Mouse (Mus musculus): ENCODE measurements at regions not wholly inside any gene's neighbourhood (a gene's known extent, or its start where the extent isn't known, plus 50 kb on each side); places are given as distances from the start of the nearest gene placed in this dataset.
"Not testable (repeated sequence)": the region's sequence is repeated elsewhere in the genome, so short reads cannot be mapped to it uniquely, and the experiment has no call there.

- Histone ChIP-seq H3K27ac (ENCODE audit: insufficient read depth, low read length) (no peak overlapping the region), H3K4me1 (ENCODE audit: control insufficient read depth, insufficient read depth, insufficient read length) (no peaks in the 10 kb centered on the region), H3K27me3 (ENCODE audit: control insufficient read depth, insufficient read depth, low read length) (no peaks in the 10 kb centered on the region), H3K4me3 (ENCODE audit: extremely low read depth, insufficient read depth, insufficient read length) (no peak overlapping the region), H3K36me3 (ENCODE audit: control insufficient read depth, insufficient read depth, low read length) (no peaks in the 10 kb centered on the region)
- no peak for DNase-seq (ENCODE audit: low read depth in 1 of 2, low spot score in 2 of 2)
- no peak for TF ChIP-seq CTCF (IDR thresholded peaks at IDR 0.05; ENCODE audit: extremely low read depth, insufficient read depth, insufficient read length, insufficient replicate concordance)
- no peak for TF ChIP-seq POLR2A (IDR thresholded peaks at IDR 0.05; ENCODE audit: low read depth, low read length)
Measured at GRCm38 (mm10) chr16:20820939-20821338, 86.6 kb upstream of the Thpo start.

- Histone ChIP-seq H3K27me3 (ENCODE audit: control insufficient read depth, insufficient read depth, low read length) (no peaks in the 10 kb centered on the region), H3K4me3 (ENCODE audit: extremely low read depth, insufficient read depth, insufficient read length) (no peak overlapping the region), H3K27ac (ENCODE audit: insufficient read depth, low read length) (no peak overlapping the region), H3K4me1 (ENCODE audit: control insufficient read depth, insufficient read depth, insufficient read length) (no peaks in the 10 kb centered on the region), H3K36me3 (ENCODE audit: control insufficient read depth, insufficient read depth, low read length) (no peaks in the 10 kb centered on the region)
- WGBS: 83% methylated on average over 3 of the region's 3 CpGs
- DNase-seq (ENCODE audit: low read depth in 1 of 2, low spot score in 2 of 2): no peak
- no peak for TF ChIP-seq CTCF (IDR thresholded peaks at IDR 0.05; ENCODE audit: extremely low read depth, insufficient read depth, insufficient read length, insufficient replicate concordance)
- no peak for TF ChIP-seq POLR2A (IDR thresholded peaks at IDR 0.05; ENCODE audit: low read depth, low read length)
Measured at GRCm38 (mm10) chr16:20819568-20819967, 85.3 kb upstream of the Thpo start.

GRCm38 (mm10) chr16:20818711-20819189, 84.4 kb upstream of the Thpo start:
- no peak overlapping the region for H3K4me3 ChIP-seq (ENCODE audit: extremely low read depth, insufficient read depth, insufficient read length)
- TF ChIP-seq CTCF (IDR thresholded peaks at IDR 0.05; ENCODE audit: extremely low read depth, insufficient read depth, insufficient read length, insufficient replicate concordance) (no peak), POLR2A (IDR thresholded peaks at IDR 0.05; ENCODE audit: low read depth, low read length) (no peak)
- no peak overlapping the region for H3K27ac ChIP-seq (ENCODE audit: insufficient read depth, low read length)
- DNase-seq (ENCODE audit: low read depth in 1 of 2, low spot score in 2 of 2): no peak
- no peaks in the 10 kb centered on the region for H3K4me1 ChIP-seq (ENCODE audit: control insufficient read depth, insufficient read depth, insufficient read length)
- WGBS: 64% methylated on average over 5 of the region's 5 CpGs
- H3K27me3 ChIP-seq (ENCODE audit: control insufficient read depth, insufficient read depth, low read length): no peaks in the 10 kb centered on the region
- no peaks in the 10 kb centered on the region for H3K36me3 ChIP-seq (ENCODE audit: control insufficient read depth, insufficient read depth, low read length)

- Histone ChIP-seq H3K27ac (ENCODE audit: insufficient read depth, low read length) (no peak overlapping the region), H3K4me3 (ENCODE audit: extremely low read depth, insufficient read depth, insufficient read length) (no peak overlapping the region), H3K27me3 (ENCODE audit: control insufficient read depth, insufficient read depth, low read length) (no peaks in the 10 kb centered on the region), H3K4me1 (ENCODE audit: control insufficient read depth, insufficient read depth, insufficient read length) (no peaks in the 10 kb centered on the region), H3K36me3 (ENCODE audit: control insufficient read depth, insufficient read depth, low read length) (no peaks in the 10 kb centered on the region)
- DNase-seq (ENCODE audit: low read depth in 1 of 2, low spot score in 2 of 2): no peak
- no peak for TF ChIP-seq POLR2A (IDR thresholded peaks at IDR 0.05; ENCODE audit: low read depth, low read length)
- no peak for TF ChIP-seq CTCF (IDR thresholded peaks at IDR 0.05; ENCODE audit: extremely low read depth, insufficient read depth, insufficient read length, insufficient replicate concordance)
- WGBS: 91% methylated on average over 2 of the region's 2 CpGs
Measured at GRCm38 (mm10) chr16:20814976-20815375, 80.7 kb upstream of the Thpo start.

- TF ChIP-seq CTCF (IDR thresholded peaks at IDR 0.05; ENCODE audit: extremely low read depth, insufficient read depth, insufficient read length, insufficient replicate concordance) (no peak), POLR2A (IDR thresholded peaks at IDR 0.05; ENCODE audit: low read depth, low read length) (no peak)
- H3K4me1 ChIP-seq (ENCODE audit: control insufficient read depth, insufficient read depth, insufficient read length): no peaks in the 10 kb centered on the region
- DNase-seq (ENCODE audit: low read depth in 1 of 2, low spot score in 2 of 2): no peak
- H3K27ac ChIP-seq (ENCODE audit: insufficient read depth, low read length): no peak overlapping the region
- H3K4me3 ChIP-seq (ENCODE audit: extremely low read depth, insufficient read depth, insufficient read length): no peak overlapping the region
- no peaks in the 10 kb centered on the region for H3K36me3 ChIP-seq (ENCODE audit: control insufficient read depth, insufficient read depth, low read length)
- no peaks in the 10 kb centered on the region for H3K27me3 ChIP-seq (ENCODE audit: control insufficient read depth, insufficient read depth, low read length)
Measured at GRCm38 (mm10) chr16:20814240-20814639, 79.9 kb upstream of the Thpo start.

DNA sequence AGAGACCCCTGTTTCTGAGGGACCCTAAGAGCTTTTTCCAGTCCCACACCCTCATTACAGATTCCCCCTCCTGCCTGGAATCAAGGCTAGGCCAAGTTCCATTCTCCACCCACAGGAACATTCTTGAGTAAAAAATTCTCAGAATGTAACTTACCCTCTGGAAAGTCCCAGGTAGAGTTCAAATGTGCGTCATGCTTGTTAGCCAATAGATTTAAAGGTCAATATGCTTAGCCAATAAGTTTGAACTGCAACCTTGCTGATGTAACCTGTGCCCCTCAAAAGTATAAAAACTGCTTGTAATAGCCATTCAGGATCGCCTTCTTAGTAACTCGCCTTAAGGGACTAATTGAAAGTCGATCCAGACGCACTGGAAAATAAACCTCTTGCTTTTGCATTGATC, 77.7 kb upstream of the Thpo start:
- DNase-seq (ENCODE audit: low read depth in 1 of 2, low spot score in 2 of 2); H3K27ac ChIP-seq (ENCODE audit: insufficient read depth, low read length): not testable (repeated sequence)
- 86% methylated on average over 5 of the region's 5 CpGs for WGBS

GRCm38 (mm10) chr16:20810322-20810721, 76.0 kb upstream of the Thpo start:
- H3K27me3 ChIP-seq (ENCODE audit: control insufficient read depth, insufficient read depth, low read length): no peaks in the 10 kb centered on the region
- no peak for TF ChIP-seq POLR2A (IDR thresholded peaks at IDR 0.05; ENCODE audit: low read depth, low read length)
- TF ChIP-seq CTCF (IDR thresholded peaks at IDR 0.05; ENCODE audit: extremely low read depth, insufficient read depth, insufficient read length, insufficient replicate concordance): no peak
- no peak overlapping the region for H3K27ac ChIP-seq (ENCODE audit: insufficient read depth, low read length)
- WGBS: 13% methylated on average over 3 of the region's 3 CpGs
- H3K36me3 ChIP-seq (ENCODE audit: control insufficient read depth, insufficient read depth, low read length): no peaks in the 10 kb centered on the region
- H3K4me1 ChIP-seq (ENCODE audit: control insufficient read depth, insufficient read depth, insufficient read length): no peaks in the 10 kb centered on the region
- no peak for DNase-seq (ENCODE audit: low read depth in 1 of 2, low spot score in 2 of 2)
- H3K4me3 ChIP-seq (ENCODE audit: extremely low read depth, insufficient read depth, insufficient read length): no peak overlapping the region

More for the DNA sequence above, 77.7 kb upstream of the Thpo start:
- H3K4me3 ChIP-seq (ENCODE audit: extremely low read depth, insufficient read depth, insufficient read length); H3K36me3 ChIP-seq (ENCODE audit: control insufficient read depth, insufficient read depth, low read length); H3K27me3 ChIP-seq (ENCODE audit: control insufficient read depth, insufficient read depth, low read length); H3K4me1 ChIP-seq (ENCODE audit: control insufficient read depth, insufficient read depth, insufficient read length): not testable (repeated sequence)
